Mouse (Mus musculus) liver, postnatal 0 days (tissue): ENCODE measurements around the gene Tarbp1. TPM values are rescaled to one million over a fixed set of nuclear protein-coding genes. Genes with fewer than 3 reads are reported as not detected.
A peak's percentile ranks its signal among the peaks of the same experiment; 100 is the strongest.

ENCODE experiments used
- ATAC-seq: fragments of 200-750 bp; cut with Nextera tagmentation; 2 replicates; pipeline ENCODE4 v1.8.0; 2017; ENCODE audit warnings: mild to moderate bottlenecking, moderate library complexity
- DNase-seq: peaks from one replicate; pipeline ENCODE4 v3.0.0-alpha.2; 2016
- H3K27ac ChIP-seq: fragments of 300-500 bp; sonication (generic); 2 replicates; pipeline ENCODE4 v1.5.1; 2014; ENCODE audit warnings: antibody characterized with exemption, moderate library complexity, mild to moderate bottlenecking, low read depth
- H3K27me3 ChIP-seq: fragments of 300-500 bp; sonication (generic); 2 replicates; pipeline ENCODE4 v1.6.1; 2014; ENCODE audit warnings: low read length, control low read depth, mixed read lengths; ENCODE audit not compliant: insufficient read depth
- H3K36me3 ChIP-seq: fragments of 300-500 bp; sonication (generic); replicated peaks from 2 replicates; pipeline ENCODE4 v1.6.1; 2014; ENCODE audit warnings: mild to moderate bottlenecking, control low read depth, low read length, moderate library complexity, mixed read lengths; ENCODE audit not compliant: insufficient read depth
- H3K4me1 ChIP-seq: fragments of 300-500 bp; sonication (generic); 2 replicates; pipeline ENCODE4 v1.6.1; 2014; ENCODE audit warnings: antibody characterized with exemption, mild to moderate bottlenecking, control low read depth; ENCODE audit not compliant: insufficient read depth
- H3K4me2 ChIP-seq: fragments of 300-500 bp; sonication (generic); 2 replicates; pipeline ENCODE4 v1.6.1; 2014; ENCODE audit warnings: low read depth, mild to moderate bottlenecking, low read length, moderate library complexity, mixed read lengths
- H3K4me3 ChIP-seq: fragments of 300-500 bp; sonication (generic); 2 replicates; pipeline ENCODE4 v1.5.1; 2014; ENCODE audit warnings: low read depth, low read length
- H3K9ac ChIP-seq: fragments of 300-500 bp; sonication (generic); replicated peaks from 2 replicates; pipeline ENCODE4 v1.6.1; 2014; ENCODE audit warnings: mild to moderate bottlenecking, moderate library complexity
- H3K9me3 ChIP-seq: fragments of 300-500 bp; sonication (generic); 2 replicates; pipeline ENCODE4 v1.6.1; 2016; ENCODE audit warnings: mild to moderate bottlenecking, control low read depth, low read length, mixed read lengths
- CTCF ChIP-seq: sonication (generic); IDR thresholded peaks from 2 replicates; pipeline ENCODE4 v1.5.1; 2016; ENCODE audit warnings: antibody characterized with exemption, low read depth
- EP300 ChIP-seq: IDR thresholded peaks from 2 replicates; pipeline ENCODE4 v1.6.1; 2016; ENCODE audit warnings: antibody characterized with exemption, low read depth, mild to moderate bottlenecking
- WGBS: fragments of 180-500 bp; shearing (Covaris S2); extraction: QIAGEN DNeasy Blood & Tissue Kit; methylation state at CpG from one replicate; pipeline ENCODE4 v1.1.7; 2014; ENCODE audit not compliant: insufficient replicate concordance; 5-methylcytosine and 5-hydroxymethylcytosine counted together
- polyA plus RNA-seq: library from polyadenylated mRNA; unstranded; fragments of >200 nt; fragmentation: Nextera tagmentation; extraction: Ambion mirVana; gene quantifications from 2 replicates; pipeline ENCODE4 v1.2.1, GENCODE M21; 2015

Gene Tarbp1
- polyA plus RNA-seq, 1 experiment from 2014 or later: 1.1 TPM

DNA sequence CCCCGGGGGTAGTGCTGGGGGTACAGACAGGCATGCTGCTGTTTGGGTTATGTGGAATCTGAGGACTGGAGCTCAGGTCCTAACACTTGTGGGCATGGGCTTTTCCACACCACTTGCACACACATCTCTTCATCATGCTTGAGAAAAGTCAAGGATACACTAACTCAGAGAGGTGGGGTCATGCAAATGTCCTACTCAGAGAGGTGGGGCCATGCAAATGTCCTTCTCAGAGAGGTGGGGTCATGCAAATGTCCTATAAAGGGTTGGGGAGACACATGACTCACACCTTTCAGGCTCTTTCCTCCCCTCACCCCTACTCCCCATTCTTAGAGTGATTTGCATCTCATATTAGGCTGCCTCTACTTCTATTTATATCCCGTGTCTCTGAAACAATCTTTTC is 27.9 kb upstream of the Tarbp1 start:
- ATAC-seq: no peak

GRCm38 (mm10) chr8:126499371-126499770 is 24.5 kb upstream of the Tarbp1 start:
- TF ChIP-seq EP300: no peak
- no peak for TF ChIP-seq CTCF
- ATAC-seq (no peak), DNase-seq (no peak)
- Histone ChIP-seq H3K4me3 (no peak overlapping the region), H3K4me1 (peaks cover 9% of the 10 kb centered on the region), H3K9ac (no peak overlapping the region), H3K4me2 (no peak overlapping the region), H3K9me3 (no peaks in the 10 kb centered on the region), H3K27ac (no peak overlapping the region), H3K36me3 (no peaks in the 10 kb centered on the region), H3K27me3 (no peaks in the 10 kb centered on the region)
- WGBS: 73% methylated on average over 2 of the region's 2 CpGs

More for the DNA sequence above, 27.9 kb upstream of the Tarbp1 start:
- Histone ChIP-seq H3K9me3 (peaks cover 6% of the 10 kb centered on the region; the same call in 1 of the 2 replicates), H3K4me2 (no peak overlapping the region), H3K4me1 (peaks cover 8% of the 10 kb centered on the region), H3K4me3 (no peak overlapping the region), H3K9ac (no peak overlapping the region), H3K36me3 (no peaks in the 10 kb centered on the region), H3K27ac (no peak overlapping the region), H3K27me3 (no peaks in the 10 kb centered on the region)
- 44% methylated on average over 2 of the region's 2 CpGs for WGBS
- TF ChIP-seq CTCF (no peak), EP300 (no peak)
- DNase-seq: no peak

- H3K9ac ChIP-seq: no peak overlapping the region; the same call in 1 of the 2 replicates
- no peak for TF ChIP-seq EP300
- TF ChIP-seq CTCF: no peak
- H3K36me3 ChIP-seq: no peaks in the 10 kb centered on the region
- H3K27me3 ChIP-seq: no peaks in the 10 kb centered on the region
- 78% methylated on average over 6 of the region's 6 CpGs for WGBS
- H3K4me1 ChIP-seq: peaks cover 9% of the 10 kb centered on the region
- H3K27ac ChIP-seq: 0 out of 2 replicates have a peak overlapping the region, but pooled peaks have one; percentile 65
- H3K9me3 ChIP-seq: no peaks in the 10 kb centered on the region
- no peak for DNase-seq
- H3K4me3 ChIP-seq: no peak overlapping the region
- no peak overlapping the region for H3K4me2 ChIP-seq
- ATAC-seq: no peak
Observed at GRCm38 (mm10) chr8:126498465-126498864, 23.6 kb upstream of the Tarbp1 start.

GRCm38 (mm10) chr8:126497541-126498428 is 22.9 kb upstream of the Tarbp1 start:
- H3K4me1 ChIP-seq: peaks cover 9% of the 10 kb centered on the region
- WGBS: 37% methylated on average over 27 of the region's 27 CpGs
- DNase-seq (peak; percentile 89), ATAC-seq (peak; percentile 88)
- peak overlapping the region; percentile 57 for H3K4me2 ChIP-seq
- no peaks in the 10 kb centered on the region for H3K36me3 ChIP-seq
- H3K9ac ChIP-seq: peak overlapping the region; percentile 23
- no peaks in the 10 kb centered on the region for H3K9me3 ChIP-seq
- TF ChIP-seq CTCF (peak; percentile 99), EP300 (0 out of 2 replicates have a peak, but pooled peaks have one; percentile 40)
- H3K4me3 ChIP-seq: peak overlapping the region; percentile 19
- H3K27me3 ChIP-seq: no peaks in the 10 kb centered on the region
- H3K27ac ChIP-seq: peak overlapping the region; percentile 65

- no peak for TF ChIP-seq CTCF
- TF ChIP-seq EP300: no peak
- Histone ChIP-seq H3K9me3 (no peaks in the 10 kb centered on the region), H3K4me2 (no peak overlapping the region), H3K9ac (no peak overlapping the region), H3K36me3 (no peaks in the 10 kb centered on the region), H3K4me1 (peaks cover 9% of the 10 kb centered on the region), H3K4me3 (no peak overlapping the region), H3K27ac (no peak overlapping the region), H3K27me3 (no peaks in the 10 kb centered on the region)
- DNase-seq (no peak), ATAC-seq (no peak)
- 71% methylated on average over 5 of the region's 5 CpGs for WGBS
Observed at GRCm38 (mm10) chr8:126496915-126497314, 22.1 kb upstream of the Tarbp1 start.

- peaks cover 9% of the 10 kb centered on the region for H3K4me1 ChIP-seq
- TF ChIP-seq CTCF (no peak), EP300 (no peak)
- H3K27me3 ChIP-seq: no peaks in the 10 kb centered on the region
- no peak overlapping the region for H3K4me3 ChIP-seq
- ATAC-seq (no peak), DNase-seq (no peak)
- no peak overlapping the region for H3K27ac ChIP-seq
- 71% methylated on average over 12 of the region's 12 CpGs for WGBS
- H3K9me3 ChIP-seq: no peaks in the 10 kb centered on the region
- no peak overlapping the region for H3K4me2 ChIP-seq
- no peaks in the 10 kb centered on the region for H3K36me3 ChIP-seq
- no peak overlapping the region for H3K9ac ChIP-seq
Observed at GRCm38 (mm10) chr8:126495461-126495860, 20.6 kb upstream of the Tarbp1 start.
